Mouse (Mus musculus) common myeloid progenitor, adult 5-6 weeks (primary cell): Measurements from ENCODE around the gene Tnfrsf9. TPM values are rescaled to one million over a fixed set of nuclear protein-coding genes. Genes with fewer than 3 reads are reported as not detected.

Experiments
- ATAC-seq: replicated peaks from 2 replicates; pipeline ENCODE4 v1.8.0; 2016; ENCODE audit warnings: low read depth, mild to moderate bottlenecking, moderate TSS enrichment, inconsistent platforms; ENCODE audit not compliant: poor library complexity, severe bottlenecking
- total RNA-seq: library from RNA; stranded (forward); fragments of 200-1000, 187-1606 nt; gene quantifications from 2 replicates; pipeline ENCODE4 v1.2.3, GENCODE M21; 2017

Gene Tnfrsf9
- total RNA-seq, 1 experiment from 2014 or later, result not detected

GRCm38 (mm10) chr4:150925923-150926322, 11.6 kb downstream of the Tnfrsf9 start:
- no peak for ATAC-seq

- no peak for ATAC-seq
These were observed 12.8 kb downstream of the Tnfrsf9 start for GRCm38 (mm10) chr4:150926924-150927705.

GRCm38 (mm10) chr4:150927789-150928188, 13.4 kb downstream of the Tnfrsf9 start:
- ATAC-seq, result no peak

GRCm38 (mm10) chr4:150933503-150933902, 19.1 kb downstream of the Tnfrsf9 start:
- ATAC-seq, result no peak

- ATAC-seq, result no peak
These were observed 23.1 kb downstream of the Tnfrsf9 start for GRCm38 (mm10) chr4:150937293-150938062.

- ATAC-seq, result no peak
These were observed 23.7 kb downstream of the Tnfrsf9 start for GRCm38 (mm10) chr4:150938063-150938452.

- ATAC-seq, result no peak
These were observed 25.8 kb downstream of the Tnfrsf9 start for GRCm38 (mm10) chr4:150939991-150940651.

GRCm38 (mm10) chr4:150944707-150945106, 30.3 kb downstream of the Tnfrsf9 start:
- no peak for ATAC-seq

- no peak for ATAC-seq
These were observed 36.6 kb downstream of the Tnfrsf9 start for GRCm38 (mm10) chr4:150950972-150951371.

GRCm38 (mm10) chr4:150956369-150957105, 42.2 kb downstream of the Tnfrsf9 start:
- no peak for ATAC-seq

- ATAC-seq, result no peak
These were observed 42.7 kb downstream of the Tnfrsf9 start for GRCm38 (mm10) chr4:150957106-150957458.

- ATAC-seq, result no peak
These were observed 44.2 kb downstream of the Tnfrsf9 start for GRCm38 (mm10) chr4:150958536-150958935.

- no peak for ATAC-seq
These were observed 47.9 kb downstream of the Tnfrsf9 start for GRCm38 (mm10) chr4:150962231-150962630.

- ATAC-seq, result no peak
These were observed 49.3 kb downstream of the Tnfrsf9 start for GRCm38 (mm10) chr4:150963711-150964110.

- ATAC-seq, result peak; percentile 86
These were observed 50.5 kb downstream of the Tnfrsf9 start for GRCm38 (mm10) chr4:150964635-150965554.

- no peak for ATAC-seq
These were observed 51.2 kb downstream of the Tnfrsf9 start for GRCm38 (mm10) chr4:150965555-150965951.

- ATAC-seq, result peak; percentile 43
These were observed 52.2 kb downstream of the Tnfrsf9 start for GRCm38 (mm10) chr4:150966556-150966955.

- ATAC-seq, result no peak
These were observed 54.6 kb downstream of the Tnfrsf9 start for GRCm38 (mm10) chr4:150968956-150969355.

- no peak for ATAC-seq
These were observed 58.9 kb downstream of the Tnfrsf9 start for GRCm38 (mm10) chr4:150973264-150973663.
